Mouse (Mus musculus): Measurements from ENCODE around the gene Capns1. TPM values are rescaled to one million over a fixed set of nuclear protein-coding genes. Genes with fewer than 3 reads are reported as not detected.

Gene Capns1
- polyA plus RNA-seq, 1 experiment from 2014 or later, result 85.5 TPM

DNA sequence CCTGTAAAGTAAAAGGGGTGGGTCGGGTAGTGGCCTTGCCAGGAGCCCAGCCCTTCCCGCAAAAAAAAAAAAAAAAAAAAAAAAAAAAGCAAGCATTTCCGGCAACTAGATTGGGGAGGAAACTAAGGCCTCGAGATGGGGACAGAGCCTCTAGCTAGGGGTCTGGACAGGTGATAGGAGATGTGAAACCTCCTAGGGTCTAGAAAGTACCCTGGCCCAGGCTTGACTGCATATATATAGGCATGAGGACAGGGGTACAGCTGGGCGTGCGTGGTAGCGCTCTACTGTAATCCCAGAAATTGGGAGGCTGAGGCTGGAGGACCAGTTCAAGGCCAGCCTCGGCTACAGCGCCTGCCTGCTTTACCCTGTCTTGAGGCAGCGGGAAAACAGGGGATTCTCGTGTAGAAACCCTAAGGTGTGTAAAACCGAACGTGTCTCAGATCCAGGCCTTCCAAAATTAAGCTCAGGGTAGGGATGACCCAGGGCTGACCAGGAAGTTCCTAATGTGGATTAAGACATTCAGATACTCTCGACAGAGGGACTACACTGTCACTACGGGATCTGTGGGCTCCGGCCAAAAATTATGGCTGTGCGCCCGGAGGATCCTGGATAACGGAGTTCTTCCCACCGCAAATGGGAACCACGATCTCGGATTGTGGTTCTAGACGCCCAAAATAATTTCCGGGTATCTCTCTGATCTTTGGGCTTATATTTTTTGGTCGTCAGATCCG lies 4.3 kb downstream of the Capns1 start:
- Histone ChIP-seq H3K4me1 (replicated peaks; ENCODE audit: control insufficient read depth, insufficient read depth, low read length) (no peaks in the 10 kb centered on the region; the same call in 1 of the 2 replicates), H3K27me3 (replicated peaks; ENCODE audit: control insufficient read depth, insufficient read depth, low read length) (no peaks in the 10 kb centered on the region), H3K27ac (ENCODE audit: low read depth, low read length) (peak overlapping the region; percentile 89), H3K4me3 (ENCODE audit: low read depth, low read length) (peak overlapping the region; percentile 66), H3K36me3 (ENCODE audit: control insufficient read depth, insufficient read depth) (peaks cover 24% of the 10 kb centered on the region), H3K9me3 (ENCODE audit: control insufficient read depth) (no peaks in the 10 kb centered on the region), H3K4me2 (replicated peaks; ENCODE audit: low read depth) (peak overlapping the region; percentile 86), H3K9ac (ENCODE audit: low read depth, low read length) (peak overlapping the region; percentile 68)
- no peak for TF ChIP-seq CTCF (IDR thresholded peaks at IDR 0.05; ENCODE audit: low read depth)
- under 1% methylated on average over 26 of the region's 26 CpGs for WGBS
- peak; percentile 28 for ATAC-seq

GRCm38 (mm10) chr7:30193581-30194100 lies 5.0 kb downstream of the Capns1 start:
- Histone ChIP-seq H3K36me3 (ENCODE audit: control insufficient read depth, insufficient read depth) (peaks cover 30% of the 10 kb centered on the region), H3K4me3 (ENCODE audit: low read depth, low read length) (peak overlapping the region; percentile 66), H3K27me3 (replicated peaks; ENCODE audit: control insufficient read depth, insufficient read depth, low read length) (no peaks in the 10 kb centered on the region)

GRCm38 (mm10) chr7:30193013-30193412 lies 5.6 kb downstream of the Capns1 start:
- Histone ChIP-seq H3K4me1 (replicated peaks; ENCODE audit: control insufficient read depth, insufficient read depth, low read length) (no peaks in the 10 kb centered on the region; the same call in 1 of the 2 replicates), H3K36me3 (ENCODE audit: control insufficient read depth, insufficient read depth) (peaks cover 36% of the 10 kb centered on the region), H3K27me3 (replicated peaks; ENCODE audit: control insufficient read depth, insufficient read depth, low read length) (no peaks in the 10 kb centered on the region), H3K9ac (ENCODE audit: low read depth, low read length) (no peak overlapping the region), H3K4me2 (replicated peaks; ENCODE audit: low read depth) (peak overlapping the region; percentile 86), H3K27ac (ENCODE audit: low read depth, low read length) (no peak overlapping the region), H3K4me3 (ENCODE audit: low read depth, low read length) (peak overlapping the region; percentile 66), H3K9me3 (ENCODE audit: control insufficient read depth) (no peaks in the 10 kb centered on the region)
- WGBS, result 47% methylated on average over 9 of the region's 9 CpGs
- ATAC-seq, result no peak
- no peak for TF ChIP-seq CTCF (IDR thresholded peaks at IDR 0.05; ENCODE audit: low read depth)

More at GRCm38 (mm10) chr7:30193581-30194100, 5.0 kb downstream of the Capns1 start:
- peak overlapping the region; percentile 86 for H3K4me2 ChIP-seq (replicated peaks; ENCODE audit: low read depth)
- H3K9me3 ChIP-seq (ENCODE audit: control insufficient read depth), result no peaks in the 10 kb centered on the region
- 2% methylated on average over 26 of the region's 26 CpGs for WGBS
- H3K9ac ChIP-seq (ENCODE audit: low read depth, low read length), result peak overlapping the region; percentile 68
- H3K4me1 ChIP-seq (replicated peaks; ENCODE audit: control insufficient read depth, insufficient read depth, low read length), result no peaks in the 10 kb centered on the region; the same call in 1 of the 2 replicates
- TF ChIP-seq CTCF (IDR thresholded peaks at IDR 0.05; ENCODE audit: low read depth), result no peak
- peak overlapping the region; percentile 89 for H3K27ac ChIP-seq (ENCODE audit: low read depth, low read length)
- ATAC-seq, result peak; percentile 53

GRCm38 (mm10) chr7:30192088-30192487 lies 6.5 kb downstream of the Capns1 start:
- H3K36me3 ChIP-seq (ENCODE audit: control insufficient read depth, insufficient read depth), result peaks cover 46% of the 10 kb centered on the region
- no peaks in the 10 kb centered on the region; the same call in 1 of the 2 replicates for H3K4me1 ChIP-seq (replicated peaks; ENCODE audit: control insufficient read depth, insufficient read depth, low read length)
- TF ChIP-seq CTCF (IDR thresholded peaks at IDR 0.05; ENCODE audit: low read depth), result no peak
- no peak overlapping the region for H3K9ac ChIP-seq (ENCODE audit: low read depth, low read length)
- H3K9me3 ChIP-seq (ENCODE audit: control insufficient read depth), result no peaks in the 10 kb centered on the region
- H3K27ac ChIP-seq (ENCODE audit: low read depth, low read length), result no peak overlapping the region
- no peak for ATAC-seq
- H3K27me3 ChIP-seq (replicated peaks; ENCODE audit: control insufficient read depth, insufficient read depth, low read length), result no peaks in the 10 kb centered on the region
- H3K4me2 ChIP-seq (replicated peaks; ENCODE audit: low read depth), result no peak overlapping the region
- no peak overlapping the region for H3K4me3 ChIP-seq (ENCODE audit: low read depth, low read length)
- WGBS, result 89% methylated on average over 12 of the region's 12 CpGs

- Histone ChIP-seq H3K27me3 (replicated peaks; ENCODE audit: control insufficient read depth, insufficient read depth, low read length) (no peaks in the 10 kb centered on the region), H3K4me1 (replicated peaks; ENCODE audit: control insufficient read depth, insufficient read depth, low read length) (no peaks in the 10 kb centered on the region), H3K9me3 (ENCODE audit: control insufficient read depth) (no peaks in the 10 kb centered on the region), H3K4me3 (ENCODE audit: low read depth, low read length) (no peak overlapping the region), H3K4me2 (replicated peaks; ENCODE audit: low read depth) (no peak overlapping the region), H3K27ac (ENCODE audit: low read depth, low read length) (no peak overlapping the region), H3K36me3 (ENCODE audit: control insufficient read depth, insufficient read depth) (peaks cover 63% of the 10 kb centered on the region), H3K9ac (ENCODE audit: low read depth, low read length) (no peak overlapping the region)
- no peak for TF ChIP-seq CTCF (IDR thresholded peaks at IDR 0.05; ENCODE audit: low read depth)
- 70% methylated on average over 4 of the region's 4 CpGs for WGBS
- ATAC-seq, result no peak
Measured at GRCm38 (mm10) chr7:30189116-30189491, 9.5 kb downstream of the Capns1 start.

GRCm38 (mm10) chr7:30188344-30189115 lies 10.1 kb downstream of the Capns1 start:
- H3K27ac ChIP-seq (ENCODE audit: low read depth, low read length), result no peak overlapping the region
- H3K9ac ChIP-seq (ENCODE audit: low read depth, low read length), result no peak overlapping the region
- H3K27me3 ChIP-seq (replicated peaks; ENCODE audit: control insufficient read depth, insufficient read depth, low read length), result no peaks in the 10 kb centered on the region
- H3K9me3 ChIP-seq (ENCODE audit: control insufficient read depth), result no peaks in the 10 kb centered on the region
- no peak for ATAC-seq
- no peaks in the 10 kb centered on the region for H3K4me1 ChIP-seq (replicated peaks; ENCODE audit: control insufficient read depth, insufficient read depth, low read length)
- no peak for TF ChIP-seq CTCF (IDR thresholded peaks at IDR 0.05; ENCODE audit: low read depth)
- no peak overlapping the region for H3K4me2 ChIP-seq (replicated peaks; ENCODE audit: low read depth)
- H3K36me3 ChIP-seq (ENCODE audit: control insufficient read depth, insufficient read depth), result peaks cover 63% of the 10 kb centered on the region
- H3K4me3 ChIP-seq (ENCODE audit: low read depth, low read length), result no peak overlapping the region
- WGBS, result 73% methylated on average over 12 of the region's 12 CpGs
